Mouse (Mus musculus) gastrocnemius, postnatal 14 days (tissue): ENCODE results near the gene Fcrlb. TPM values are rescaled to one million over a fixed set of nuclear protein-coding genes. Genes with fewer than 3 reads are reported as not detected.

ENCODE experiments used
- DNase-seq: peaks from one replicate; pipeline ENCODE4 v3.0.0; 2021; ENCODE audit warnings: mixed read lengths
- intact Hi-C: fragments of 180-260 bp; cut with DNase I; formaldehyde crosslinking; loops from one replicate; pipeline ENCODE4 v1.15.1; 2025; ENCODE audit warnings: low total_unique reads
- total RNA-seq, 2 experiments: library from RNA; stranded (reverse); gene quantifications; 2 replicates each; pipeline ENCODE4 v1.2.3; 2021

Gene Fcrlb
- total RNA-seq, 2 experiments from 2014 or later, result not detected

- DNase-seq, result no peak
- intact Hi-C loops, result no loop called here
Measured at GRCm38 (mm10) chr1:170876906-170877305, 35.8 kb downstream of the Fcrlb start.

- no peak for DNase-seq
- intact Hi-C loops, result no loop called here
Measured at GRCm38 (mm10) chr1:170875676-170876075, 37.1 kb downstream of the Fcrlb start.

- intact Hi-C loops, result no loop called here
- no peak for DNase-seq
Measured at GRCm38 (mm10) chr1:170871961-170872360, 40.8 kb downstream of the Fcrlb start.

GRCm38 (mm10) chr1:170871402-170871801, 41.3 kb downstream of the Fcrlb start:
- no peak for DNase-seq
- intact Hi-C loops, result no loop called here

- intact Hi-C loops, result no loop called here
- DNase-seq, result no peak
Measured at GRCm38 (mm10) chr1:170868905-170869283, 43.8 kb downstream of the Fcrlb start.

GRCm38 (mm10) chr1:170868107-170868904, 44.4 kb downstream of the Fcrlb start:
- intact Hi-C loops, result no loop called here
- DNase-seq, result peak; percentile 37

GRCm38 (mm10) chr1:170867691-170868105, 45.0 kb downstream of the Fcrlb start, which contains the start of gene Atf6:
Gene Atf6, minus strand, starts transcription at chr1:170867771.
- intact Hi-C loops, result no loop called here
- peak; percentile 94 for DNase-seq

- intact Hi-C loops, result no loop called here
- no peak for DNase-seq
Measured at GRCm38 (mm10) chr1:170866992-170867690, 45.6 kb downstream of the Fcrlb start.

GRCm38 (mm10) chr1:170865406-170865805, 47.3 kb downstream of the Fcrlb start:
- no peak for DNase-seq
- intact Hi-C loops, result no loop called here

GRCm38 (mm10) chr1:170864754-170865153, 48.0 kb downstream of the Fcrlb start:
- intact Hi-C loops, result no loop called here
- no peak for DNase-seq

- DNase-seq, result no peak
- intact Hi-C loops, result no loop called here
Measured at GRCm38 (mm10) chr1:170864234-170864633, 48.5 kb downstream of the Fcrlb start.

- intact Hi-C loops, result no loop called here
- DNase-seq, result no peak
Measured at GRCm38 (mm10) chr1:170863033-170863432, 49.7 kb downstream of the Fcrlb start.

GRCm38 (mm10) chr1:170862435-170862717, 50.4 kb downstream of the Fcrlb start:
- DNase-seq, result no peak
- intact Hi-C loops, result no loop called here

GRCm38 (mm10) chr1:170861671-170862434, 50.9 kb downstream of the Fcrlb start:
- intact Hi-C loops, result no loop called here
- DNase-seq, result no peak

GRCm38 (mm10) chr1:170858872-170859271, 53.9 kb downstream of the Fcrlb start:
- no peak for DNase-seq
- intact Hi-C loops, result no loop called here

GRCm38 (mm10) chr1:170857369-170857768, 55.4 kb downstream of the Fcrlb start:
- intact Hi-C loops, result no loop called here
- DNase-seq, result no peak

Other genes starting within 250 kb of the Fcrlb start
- 10 to 100 TPM; 17.6 to 17.8 TPM for gene Atf6, start 45.2 kb downstream of the Fcrlb start, total RNA-seq
- under 1 TPM in 1 of 2 experiments, not detected in 1; 0.35 TPM for gene Gm26620, start 27.9 kb downstream of the Fcrlb start, total RNA-seq
- gene Dusp12, start 27.4 kb downstream of the Fcrlb start, total RNA-seq, result 1 to 10 TPM; 4.0 to 6.1 TPM
- gene Fcrla, start 14.6 kb upstream of the Fcrlb start, total RNA-seq, result under 1 TPM in 1 of 2 experiments, not detected in 1; 0.31 TPM
- 1 to 10 TPM; 3.0 to 3.4 TPM for gene Fcgr2b, start 63.6 kb upstream of the Fcrlb start, total RNA-seq
- not detected for gene Fcgr4, start 106.0 kb upstream of the Fcrlb start, total RNA-seq
- 1 to 10 TPM; 7.0 to 7.4 TPM for gene Fcgr3, start 152.0 kb upstream of the Fcrlb start, total RNA-seq
- under 1 TPM; 0.72 to 0.73 TPM for gene Cfap126, start 201.0 kb upstream of the Fcrlb start, total RNA-seq
- 100 to 1,000 TPM; 692 to 793 TPM for gene Sdhc, start 237.7 kb upstream of the Fcrlb start, total RNA-seq
- 100 to 1,000 TPM; 117 to 734 TPM for gene Mpz, start 237.8 kb upstream of the Fcrlb start, total RNA-seq